Mouse (Mus musculus): ENCODE results near the gene Socs1. TPM values are rescaled to one million over a fixed set of nuclear protein-coding genes. Genes with fewer than 3 reads are reported as not detected.

Socs1 gene
- polyA plus RNA-seq, 1 experiment = 2.0 TPM

DNA sequence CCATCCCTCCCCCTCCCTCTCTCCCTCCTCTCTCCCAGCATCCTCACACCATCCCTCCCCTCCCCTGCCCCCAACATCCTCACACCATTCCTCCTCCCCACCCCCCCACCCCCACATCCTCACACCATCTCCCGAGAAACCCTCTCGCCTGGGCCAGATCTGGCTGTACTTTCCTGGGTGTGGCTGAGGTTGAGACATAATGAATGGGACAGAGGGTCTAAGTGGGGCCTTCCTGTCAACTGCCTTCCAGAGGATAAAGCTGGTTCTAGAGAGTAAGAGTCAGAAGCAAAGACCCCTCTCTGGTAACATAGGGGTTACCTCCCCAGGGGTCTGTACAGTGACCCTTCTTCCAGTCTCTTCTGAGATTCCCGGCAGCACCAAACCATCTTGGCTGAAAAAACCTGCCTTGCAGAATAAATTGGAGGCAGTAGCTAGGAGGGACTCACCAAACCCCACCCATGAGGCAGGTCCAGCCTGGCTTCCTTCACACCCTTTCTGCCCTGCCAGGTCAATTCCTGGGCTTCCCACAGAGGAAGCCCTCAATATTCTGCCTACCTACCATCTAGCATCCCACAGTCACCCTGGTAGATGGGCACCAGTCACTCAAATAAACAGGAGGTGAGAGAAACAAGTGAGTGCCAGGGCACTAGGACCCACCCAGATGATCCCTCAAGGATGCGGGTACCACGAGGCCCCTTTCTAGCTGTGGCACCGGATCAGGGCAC, 21.6 kb downstream of the Socs1 start:
- no peak for DNase-seq (ENCODE audit: low read depth)

DNA sequence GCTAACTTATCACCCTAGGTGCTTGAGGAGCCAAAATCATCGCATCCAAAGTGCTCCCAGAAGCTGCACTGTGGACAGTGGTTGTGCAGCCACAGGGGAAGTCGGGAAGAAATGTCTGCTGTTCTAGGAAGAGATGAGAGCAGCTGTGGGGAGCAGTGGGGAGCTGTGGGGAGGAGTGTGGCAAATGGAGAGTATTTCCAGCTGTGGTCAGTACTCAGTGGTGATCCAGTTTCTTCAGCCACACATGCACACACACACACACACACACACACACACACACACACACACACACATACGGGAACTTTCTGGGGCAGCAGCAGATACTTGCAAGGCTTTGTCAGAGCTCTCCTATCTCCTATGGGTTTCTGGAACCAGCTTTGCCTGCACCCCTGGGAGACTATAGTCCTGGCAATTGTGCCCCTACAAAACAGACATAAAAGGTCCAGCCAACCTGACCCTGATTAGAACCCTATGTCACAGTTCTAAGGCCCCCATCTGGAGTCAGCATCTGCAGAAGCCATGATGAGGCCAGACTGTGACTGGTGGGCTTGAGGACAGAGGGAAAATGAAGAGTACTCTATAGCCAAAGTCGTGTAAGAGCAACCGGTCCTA, 22.7 kb downstream of the Socs1 start:
- DNase-seq (ENCODE audit: low read depth) = no peak

- no peak for DNase-seq (ENCODE audit: low read depth)
These were observed 24.2 kb downstream of the Socs1 start for GRCm38 (mm10) chr16:10761182-10761581.

DNA sequence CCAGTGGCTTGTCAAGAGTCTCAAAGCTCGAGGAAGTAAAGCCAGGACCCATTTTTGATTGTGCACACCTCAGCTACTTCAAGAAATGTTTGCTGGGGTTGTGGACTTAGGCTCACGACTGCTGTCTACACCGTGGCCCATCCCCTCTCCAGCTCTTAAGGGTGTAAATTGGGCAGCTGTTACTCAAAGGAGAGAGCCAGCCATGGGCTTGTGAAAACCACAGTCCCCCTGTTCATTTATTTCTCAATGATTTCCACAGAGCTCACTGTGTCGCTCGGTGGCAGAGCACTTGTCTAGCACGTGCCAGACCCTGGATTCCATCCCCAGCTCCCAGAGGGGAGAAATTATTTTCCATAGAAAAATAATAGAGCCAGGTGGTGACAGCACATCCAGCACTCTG, 29.2 kb downstream of the Socs1 start:
- no peak for DNase-seq (ENCODE audit: low read depth)

DNA sequence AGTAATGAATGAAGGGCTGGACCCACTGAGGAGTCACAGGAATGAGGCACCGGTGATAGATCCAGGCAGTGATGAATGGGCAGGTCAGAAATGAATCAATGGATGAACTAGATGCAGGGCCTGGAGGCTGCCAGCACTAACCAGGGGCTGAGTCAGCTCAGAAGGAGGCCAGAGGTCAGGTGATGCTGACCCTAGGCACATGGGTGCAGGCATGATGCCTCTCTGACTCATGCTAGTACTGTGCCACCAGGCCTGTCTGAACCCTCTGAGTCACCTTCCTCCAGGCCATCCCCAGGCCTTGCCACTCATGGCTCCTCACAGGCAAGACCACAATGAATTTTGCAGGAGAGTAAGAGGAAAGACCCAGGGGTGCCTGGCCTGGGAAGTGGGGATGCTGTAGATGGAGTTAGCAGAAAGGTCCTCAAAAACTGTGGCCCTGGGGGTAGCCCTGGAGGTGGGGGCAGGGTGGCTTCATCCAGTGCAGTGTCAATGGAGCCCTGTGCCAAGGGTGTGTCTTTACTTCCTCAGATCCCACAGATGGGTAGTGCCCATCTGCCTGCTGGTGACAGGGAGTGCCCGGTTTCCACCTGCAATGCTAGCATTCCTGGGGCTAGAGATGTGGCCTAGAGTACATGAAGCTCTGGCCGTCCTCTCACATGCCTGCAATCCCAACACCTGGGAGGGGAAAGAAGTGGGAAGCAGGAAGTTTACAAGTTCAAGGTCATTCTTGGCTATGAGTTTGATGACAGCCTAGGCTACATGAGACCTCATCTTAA, 30.6 kb downstream of the Socs1 start:
- no peak for DNase-seq (ENCODE audit: low read depth)

DNA sequence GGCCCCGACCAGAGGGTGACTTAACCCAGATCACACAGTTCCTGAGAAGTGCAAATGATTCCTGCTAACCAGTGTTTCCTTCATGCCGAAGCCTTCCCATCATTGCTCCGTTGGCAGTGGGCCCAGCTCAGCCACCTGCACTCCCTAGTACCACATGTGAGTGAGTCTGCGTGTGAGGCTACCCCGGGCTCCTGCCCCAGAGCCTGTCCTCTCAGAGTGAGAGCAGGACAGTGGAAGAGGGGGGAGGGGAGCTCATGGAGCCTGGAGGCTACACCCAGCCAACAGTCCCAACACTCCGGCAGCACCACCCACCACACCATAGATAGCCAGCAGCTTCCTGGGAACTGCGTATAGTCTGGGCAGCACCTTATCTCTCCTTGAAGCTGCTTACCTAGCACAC, 35.5 kb downstream of the Socs1 start:
- DNase-seq (ENCODE audit: low read depth) = no peak

- no peak for DNase-seq (ENCODE audit: low read depth)
These were observed 36.1 kb downstream of the Socs1 start for GRCm38 (mm10) chr16:10749226-10749625.

- DNase-seq (ENCODE audit: low read depth) = peak; percentile 24
These were observed 44.3 kb downstream of the Socs1 start for GRCm38 (mm10) chr16:10741082-10741481.

DNA sequence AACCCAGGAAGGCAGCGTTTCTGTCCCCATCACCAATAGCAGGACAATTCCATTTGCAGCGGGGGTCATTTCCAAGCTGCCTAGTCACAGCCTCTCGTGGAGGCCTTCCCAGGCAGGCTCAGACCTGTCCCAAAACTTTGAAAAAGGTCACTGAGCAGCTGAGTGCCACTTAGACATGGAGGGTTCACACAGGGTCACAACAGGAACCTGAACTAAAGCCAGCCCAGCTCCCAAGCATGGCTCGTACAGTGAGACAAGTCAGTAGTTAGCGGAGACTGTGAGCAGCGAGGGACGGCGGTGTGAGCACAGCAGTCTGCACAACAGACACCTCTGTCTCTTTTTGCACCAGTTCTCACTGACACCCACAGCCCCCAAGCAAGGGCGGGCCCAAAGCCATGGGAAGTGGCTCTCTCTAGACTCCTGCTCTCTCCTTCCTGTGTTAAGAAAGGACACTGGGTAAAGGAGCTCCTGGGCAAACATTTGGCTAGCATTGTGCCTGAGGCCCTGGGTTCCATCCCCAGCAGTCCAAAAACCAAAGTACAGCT, 45.4 kb downstream of the Socs1 start:
- no peak for DNase-seq (ENCODE audit: low read depth)

GRCm38 (mm10) chr16:10738866-10739265, 46.5 kb downstream of the Socs1 start:
- no peak for DNase-seq (ENCODE audit: low read depth)

DNA sequence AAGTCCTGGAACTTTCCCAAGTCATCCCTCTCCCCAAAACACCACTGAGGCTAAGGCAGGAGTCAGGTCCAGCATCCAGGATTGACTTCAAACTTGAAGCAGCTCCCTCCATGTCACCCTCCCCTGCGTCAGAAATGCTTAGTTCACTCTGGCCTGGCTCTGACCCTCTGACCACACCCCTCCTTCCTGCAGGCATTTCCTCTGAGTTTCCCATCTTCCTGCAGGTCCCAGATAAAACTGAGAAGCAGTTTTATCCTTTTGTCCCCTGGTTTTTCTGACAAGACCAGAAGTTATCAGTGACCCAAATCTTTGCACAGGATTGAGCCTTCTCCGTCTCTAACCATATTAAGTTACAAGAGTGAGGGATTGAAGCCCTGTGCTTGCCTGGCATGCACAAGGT, 47.8 kb downstream of the Socs1 start:
- DNase-seq (ENCODE audit: low read depth) = no peak

- DNase-seq (ENCODE audit: low read depth) = no peak
These were observed 49.0 kb downstream of the Socs1 start for GRCm38 (mm10) chr16:10736364-10736763.

GRCm38 (mm10) chr16:10735781-10736180, 49.6 kb downstream of the Socs1 start:
- DNase-seq (ENCODE audit: low read depth) = no peak

- DNase-seq (ENCODE audit: low read depth) = no peak
These were observed 52.9 kb downstream of the Socs1 start for GRCm38 (mm10) chr16:10732421-10732820.

Other genes starting within 250 kb of the Socs1 start
- gene Dexi, start 242.5 kb downstream of the Socs1 start, polyA plus RNA-seq (2012; rRNA removed) = 32.0 and 36.9 TPM in 2 replicates
- 18.4 and 19.9 TPM in 2 replicates for gene Clec16a, start 240.2 kb downstream of the Socs1 start, polyA plus RNA-seq (2012; rRNA removed)
- gene Tnp2, start 3.1 kb upstream of the Socs1 start, polyA plus RNA-seq (2012; rRNA removed) = 89.5 and 151 TPM in 2 replicates
- 1.5 and 3.4 TPM in 2 replicates for gene Prm3, start 5.4 kb upstream of the Socs1 start, polyA plus RNA-seq (2012; rRNA removed)
- 224 and 271 TPM in 2 replicates for gene Prm2, start 10.6 kb upstream of the Socs1 start, polyA plus RNA-seq (2012; rRNA removed)
- gene Prm1, start 20.3 kb upstream of the Socs1 start, polyA plus RNA-seq (2012; rRNA removed) = 50.4 and 109 TPM in 2 replicates
- gene Gm11172, start 27.4 kb upstream of the Socs1 start, polyA plus RNA-seq (2012; rRNA removed) = not detected in 2 replicates
- 0.08 and 0.14 TPM in 2 replicates for gene Rmi2, start 49.5 kb upstream of the Socs1 start, polyA plus RNA-seq (2012; rRNA removed)